Mouse (Mus musculus) CH12.LX (cell line): ENCODE data around the gene Mansc1. TPM values are rescaled to one million over a fixed set of nuclear protein-coding genes. Genes with fewer than 3 reads are reported as not detected.

Source experiments
- DNase-seq: peaks from one replicate; pipeline ENCODE4 v3.0.0-alpha.2; 2013; ENCODE audit errors: extremely low read depth
- H3K27ac ChIP-seq: 2 replicates; pipeline ENCODE4 v1.5.1; 2012; ENCODE audit warnings: low read depth, mild to moderate bottlenecking, control low read depth, moderate library complexity; ENCODE audit not compliant: insufficient read depth
- H3K27me3 ChIP-seq: replicated peaks from 2 replicates; pipeline ENCODE3; 2012; ENCODE audit warnings: inconsistent platforms
- H3K36me3 ChIP-seq, 2 experiments: replicated peaks in 1 of 2; 2 replicates each; pipeline versions ENCODE3 to v1.6.1; 2012; ENCODE audit warnings: inconsistent platforms in 1 of 2, low read length in 1 of 2, mild to moderate bottlenecking in 1 of 2, mixed read lengths in 1 of 2, moderate library complexity in 1 of 2; ENCODE audit not compliant: control insufficient read depth in 1 of 2, insufficient read depth in 1 of 2
- H3K4me1 ChIP-seq, 2 experiments: 2 replicates each; pipeline ENCODE4 v1.6.1; 2012; ENCODE audit warnings: inconsistent platforms in 1 of 2, moderate library complexity in 1 of 2; ENCODE audit not compliant: insufficient read depth in 2 of 2, control insufficient read depth in 1 of 2
- H3K4me2 ChIP-seq: 2 replicates; pipeline ENCODE4 v1.6.1; 2012; ENCODE audit warnings: low read depth, mild to moderate bottlenecking, control low read depth; ENCODE audit not compliant: poor library complexity, insufficient read depth, severe bottlenecking
- H3K4me3 ChIP-seq, 3 experiments: fragments of 150-350 bp in 1 of 3; sonication (generic) in 1 of 3; replicated peaks in 1 of 3; 2 replicates each; pipeline versions ENCODE3 to v1.5.1; 2011 to 2012; ENCODE audit warnings: low read depth in 2 of 3, low read length in 2 of 3, mild to moderate bottlenecking in 2 of 3, moderate library complexity in 2 of 3, control low read depth in 1 of 3, improper control_type of control experiment in 1 of 3, inconsistent platforms in 1 of 3, mixed read lengths in 1 of 3; ENCODE audit not compliant: poor library complexity in 1 of 3
- H3K79me2 ChIP-seq: replicated peaks from 2 replicates; pipeline ENCODE4 v1.6.1; 2012; ENCODE audit warnings: mild to moderate bottlenecking, moderate library complexity; ENCODE audit not compliant: control insufficient read depth, poor library complexity, insufficient read depth, severe bottlenecking; ENCODE audit errors: extremely low read depth
- H3K9ac ChIP-seq: 2 replicates; pipeline ENCODE4 v1.6.1; 2012; ENCODE audit warnings: low read depth, mild to moderate bottlenecking, control low read depth, moderate library complexity; ENCODE audit not compliant: insufficient read depth
- H3K9me3 ChIP-seq: replicated peaks from 2 replicates; pipeline ENCODE3; 2012; ENCODE audit warnings: low read length, inconsistent platforms, mixed read lengths
- BHLHE40 ChIP-seq: IDR thresholded peaks from 2 replicates; pipeline ENCODE4 v1.6.1; 2011; ENCODE audit warnings: mild to moderate bottlenecking, low read depth, low read length, improper control_type of control experiment
- CHD1 ChIP-seq: IDR thresholded peaks from 2 replicates; pipeline ENCODE4 v1.6.1; 2012; ENCODE audit warnings: low read depth, low read length, improper control_type of control experiment, inconsistent platforms
- CHD2 ChIP-seq: IDR thresholded peaks from 2 replicates; pipeline ENCODE4 v1.6.1; 2011; ENCODE audit warnings: low read length, improper control_type of control experiment
- CTCF ChIP-seq, 2 experiments: IDR thresholded peaks in 1 of 2; conservative IDR thresholded peaks in 1 of 2; 2 replicates each; pipeline ENCODE4 v1.5.1; 2011 to 2012; ENCODE audit warnings: low read depth in 2 of 2, low read length in 2 of 2, improper control_type of control experiment in 1 of 2, inconsistent platforms in 1 of 2, mild to moderate bottlenecking in 1 of 2, moderate library complexity in 1 of 2
- E2F4 ChIP-seq: IDR thresholded peaks from 2 replicates; pipeline ENCODE4 v1.6.1; 2011; ENCODE audit warnings: low read depth, low read length, improper control_type of control experiment; ENCODE audit not compliant: insufficient replicate concordance
- ELF1 ChIP-seq: IDR thresholded peaks from 2 replicates; pipeline ENCODE4 v1.6.1; 2014; ENCODE audit warnings: low read depth, mild to moderate bottlenecking, inconsistent platforms, low read length, improper control_type of control experiment
- EP300 ChIP-seq: IDR thresholded peaks from 2 replicates; pipeline ENCODE4 v1.6.1; 2011; ENCODE audit warnings: low read length, improper control_type of control experiment
- ETS1 ChIP-seq: conservative IDR thresholded peaks from 2 replicates; pipeline ENCODE4 v1.6.1; 2012; ENCODE audit warnings: low read depth, mild to moderate bottlenecking, inconsistent platforms, low read length, improper control_type of control experiment, moderate library complexity
- GABPA ChIP-seq: IDR thresholded peaks from 2 replicates; pipeline ENCODE4 v1.6.1; 2012; ENCODE audit warnings: low read depth, low read length, improper control_type of control experiment, inconsistent platforms; ENCODE audit not compliant: insufficient replicate concordance
- HCFC1 ChIP-seq: IDR thresholded peaks from 2 replicates; pipeline ENCODE4 v1.6.1; 2012; ENCODE audit warnings: low read depth, mild to moderate bottlenecking, inconsistent platforms, low read length, improper control_type of control experiment
- IRF4 ChIP-seq: IDR thresholded peaks from 2 replicates; pipeline ENCODE4 v1.6.1; 2014; ENCODE audit warnings: low read depth, mild to moderate bottlenecking, inconsistent platforms, low read length, improper control_type of control experiment
- JUN ChIP-seq: IDR thresholded peaks from 2 replicates; pipeline ENCODE4 v1.6.1; 2011; ENCODE audit warnings: low read depth, mild to moderate bottlenecking, low read length, improper control_type of control experiment, moderate library complexity; ENCODE audit not compliant: insufficient read depth
- JUND ChIP-seq: conservative IDR thresholded peaks from 2 replicates; pipeline ENCODE4 v1.6.1; 2011; ENCODE audit warnings: low read depth, low read length, improper control_type of control experiment
- KAT2A ChIP-seq: IDR thresholded peaks from 2 replicates; pipeline ENCODE4 v1.6.1; 2012; ENCODE audit warnings: low read length, improper control_type of control experiment, inconsistent platforms; ENCODE audit not compliant: insufficient replicate concordance
- MAFK ChIP-seq: IDR thresholded peaks from 2 replicates; pipeline ENCODE4 v1.6.1; 2011; ENCODE audit warnings: low read length, improper control_type of control experiment; ENCODE audit not compliant: insufficient replicate concordance
- MAX ChIP-seq: IDR thresholded peaks from 2 replicates; pipeline ENCODE4 v1.6.1; 2011; ENCODE audit warnings: low read length, improper control_type of control experiment
- MAZ ChIP-seq: IDR thresholded peaks from 2 replicates; pipeline ENCODE4 v1.6.1; 2012; ENCODE audit warnings: low read depth, mild to moderate bottlenecking, inconsistent platforms, low read length, improper control_type of control experiment, moderate library complexity
- MEF2A ChIP-seq: IDR thresholded peaks from 2 replicates; pipeline ENCODE4 v1.6.1; 2014; ENCODE audit warnings: low read depth, mild to moderate bottlenecking, inconsistent platforms, low read length, improper control_type of control experiment, borderline replicate concordance
- MXI1 ChIP-seq: IDR thresholded peaks from 2 replicates; pipeline ENCODE4 v1.6.1; 2011; ENCODE audit warnings: mild to moderate bottlenecking, low read depth, low read length, improper control_type of control experiment
- MYC ChIP-seq: IDR thresholded peaks from 2 replicates; pipeline ENCODE4 v1.6.1; 2011; ENCODE audit warnings: low read depth, mild to moderate bottlenecking, improper control_type of control experiment, low read length
- NELFE ChIP-seq: IDR thresholded peaks from 2 replicates; pipeline ENCODE4 v1.6.1; 2011; ENCODE audit warnings: low read depth, low read length, improper control_type of control experiment
- NRF1 ChIP-seq: IDR thresholded peaks from 2 replicates; pipeline ENCODE4 v1.6.1; 2014; ENCODE audit warnings: low read depth, mild to moderate bottlenecking, inconsistent platforms, low read length, improper control_type of control experiment, moderate library complexity
- PAX5 ChIP-seq: IDR thresholded peaks from 2 replicates; pipeline ENCODE4 v1.6.1; 2012; ENCODE audit warnings: low read length, inconsistent platforms, mixed read lengths
- POLR2A ChIP-seq: IDR thresholded peaks from 2 replicates; pipeline ENCODE4 v1.6.1; 2011; ENCODE audit warnings: low read depth, mild to moderate bottlenecking, improper control_type of control experiment, low read length
- POLR2AphosphoS2 ChIP-seq: IDR thresholded peaks from 2 replicates; pipeline ENCODE4 v1.6.1; 2011; ENCODE audit warnings: low read depth, low read length, improper control_type of control experiment
- RAD21 ChIP-seq: IDR thresholded peaks from 2 replicates; pipeline ENCODE4 v1.6.1; 2011; ENCODE audit warnings: low read depth, mild to moderate bottlenecking, low read length, improper control_type of control experiment, moderate library complexity
- RCOR1 ChIP-seq: conservative IDR thresholded peaks from 2 replicates; pipeline ENCODE4 v1.6.1; 2012; ENCODE audit warnings: low read depth, mild to moderate bottlenecking, inconsistent platforms, low read length, improper control_type of control experiment
- SIN3A ChIP-seq: IDR thresholded peaks from 2 replicates; pipeline ENCODE4 v1.6.1; 2012; ENCODE audit warnings: low read length, improper control_type of control experiment, inconsistent platforms
- SMC3 ChIP-seq: IDR thresholded peaks from 2 replicates; pipeline ENCODE4 v1.6.1; 2011; ENCODE audit warnings: low read depth, low read length, improper control_type of control experiment
- TBP ChIP-seq: conservative IDR thresholded peaks from 2 replicates; pipeline ENCODE4 v1.6.1; 2011; ENCODE audit warnings: low read depth, low read length, improper control_type of control experiment
- TCF12 ChIP-seq: IDR thresholded peaks from 2 replicates; pipeline ENCODE4 v1.6.1; 2014; ENCODE audit warnings: low read depth, mild to moderate bottlenecking, inconsistent platforms, low read length, improper control_type of control experiment
- UBTF ChIP-seq: IDR thresholded peaks from 2 replicates; pipeline ENCODE4 v1.6.1; 2012; ENCODE audit warnings: low read depth, mild to moderate bottlenecking, inconsistent platforms, low read length, improper control_type of control experiment, moderate library complexity
- USF1 ChIP-seq: IDR thresholded peaks from 2 replicates; pipeline ENCODE4 v1.6.1; 2014; ENCODE audit warnings: low read depth, mild to moderate bottlenecking, inconsistent platforms, low read length, improper control_type of control experiment
- USF2 ChIP-seq: conservative IDR thresholded peaks from 2 replicates; pipeline ENCODE4 v1.6.1; 2011; ENCODE audit warnings: low read depth, low read length, improper control_type of control experiment
- ZC3H11A ChIP-seq: IDR thresholded peaks from 2 replicates; pipeline ENCODE4 v1.6.1; 2012; ENCODE audit warnings: low read depth, mild to moderate bottlenecking, inconsistent platforms, low read length, improper control_type of control experiment
- ZKSCAN1 ChIP-seq: IDR thresholded peaks from 2 replicates; pipeline ENCODE4 v1.6.1; 2012; ENCODE audit warnings: low read depth, inconsistent platforms, low read length, improper control_type of control experiment, borderline replicate concordance
- ZMIZ1 ChIP-seq: IDR thresholded peaks from 2 replicates; pipeline ENCODE4 v1.6.1; 2012; ENCODE audit warnings: low read depth, mild to moderate bottlenecking, inconsistent platforms, low read length, improper control_type of control experiment
- ZNF384 ChIP-seq: IDR thresholded peaks from 2 replicates; pipeline ENCODE4 v1.6.1; 2012; ENCODE audit warnings: low read depth, low read length, improper control_type of control experiment, inconsistent platforms
- dilution Hi-C: fragments of 300-500 bp; cut with MboI; formaldehyde crosslinking; loops from 2 replicates; pipeline ENCODE4 v1.14.3; 2020; ENCODE audit warnings: low sequenced_read_pairs; ENCODE audit not compliant: extremely low pct_unique_long_range_greater_than_20kb, extremely low pct_ligation_motif_present
- in situ Hi-C: fragments of 300-500 bp; cut with MboI; formaldehyde crosslinking; loops from 3 replicates; pipeline ENCODE4 v1.14.3; 2019; ENCODE audit warnings: low sequenced_read_pairs, low pct_ligation_motif_present, low pct_unique_long_range_greater_than_20kb, mixed read lengths
- polyA plus RNA-seq: library from polyadenylated mRNA; unstranded; fragments of >175 nt; gene quantifications from 2 replicates; pipeline ENCODE4 v1.2.1, GENCODE M21; 2012; ENCODE audit warnings: low read depth; ENCODE audit not compliant: insufficient read length
- total RNA-seq, 2 experiments: library from RNA; depleted of rRNA; stranded (reverse); fragments of 300-350 nt in 1 of 2; fragments of >200 nt in 1 of 2; gene quantifications; 2 replicates each; pipeline ENCODE4 v1.2.3; 2012 to 2014

Mansc1 gene
- total and polyA plus RNA-seq, 3 experiments = not detected

GRCm38 (mm10) chr6:134614723-134615648 lies 17.3 kb downstream of the Mansc1 start:
- TF ChIP-seq MAX (peak; percentile 81), JUN (no peak), IRF4 (0 out of 2 replicates have a peak, but pooled peaks have one; percentile 31), USF2 (no peak; the same call in 1 of the 2 replicates), ZMIZ1 (no peak), USF1 (peak; percentile 47), ETS1 (no peak), HCFC1 (no peak), POLR2AphosphoS2 (no peak), ELF1 (no peak), POLR2A (no peak), PAX5 (no peak), E2F4 (no peak), ZNF384 (peak; percentile 70), ZKSCAN1 (no peak), ZC3H11A (peak; percentile 47), GABPA (no peak), RCOR1 (no peak), SMC3 (peak; percentile 92), NELFE (peak; percentile 46; the same call in 1 of the 2 replicates), MXI1 (peak; percentile 83), BHLHE40 (peak; percentile 92), TCF12 (0 out of 2 replicates have a peak, but pooled peaks have one; percentile 22), MAZ (no peak), EP300 (no peak), UBTF (no peak), CTCF (conservative IDR thresholded peaks at IDR 0.05 in 1 of 2, IDR thresholded peaks at IDR 0.05 in 1 of 2; ENCODE audit: low read depth in 2 of 2, low read length in 2 of 2) (peak; percentile 93 to 97), CHD1 (no peak), TBP (no peak), JUND (peak; percentile 17; the same call in 1 of the 2 replicates), MEF2A (no peak), NRF1 (no peak), SIN3A (peak; percentile 74), KAT2A (no peak), RAD21 (peak; percentile 85), MYC (peak; percentile 85), CHD2 (no peak), MAFK (no peak)
- no peaks in the 10 kb centered on the region for H3K27me3 ChIP-seq
- no peaks in the 10 kb centered on the region for H3K9me3 ChIP-seq
- dilution Hi-C loops (no loop called here), in situ Hi-C loops (loop anchor here (5.0 to 25.0 kb wide), 2 partner anchors 183 to 653 kb away; no protein-coding TSS in a partner anchor)
- no peak overlapping the region for H3K27ac ChIP-seq
- H3K4me2 ChIP-seq = peak overlapping the region; percentile 90
- no peaks in the 10 kb centered on the region for H3K36me3 ChIP-seq
- DNase-seq = peak; percentile 73
- no peak overlapping the region for H3K9ac ChIP-seq
- H3K79me2 ChIP-seq = no peaks in the 10 kb centered on the region
- H3K4me1 ChIP-seq = peaks cover 0 to 5% of the 10 kb centered on the region in 2 experiments; a peak in 2 of 4 replicates
- H3K4me3 ChIP-seq = peak overlapping the region in 2 of 3 experiments; percentile 22 to 25
